Mouse (Mus musculus) E14TG2a.4 (cell line): ENCODE results near the gene Gm49388.

ENCODE experiments used
- CTCF ChIP-seq: conservative IDR thresholded peaks from 2 replicates; pipeline ENCODE4 v1.5.1; 2014; ENCODE audit warnings: low read length
- NANOG ChIP-seq: IDR thresholded peaks from 2 replicates; pipeline ENCODE4 v1.6.1; 2014; ENCODE audit warnings: borderline replicate concordance, low read length, mixed read lengths
- POU5F1 ChIP-seq: IDR thresholded peaks from 2 replicates; pipeline ENCODE4 v1.6.1; 2014; ENCODE audit warnings: low read length, borderline replicate concordance

DNA sequence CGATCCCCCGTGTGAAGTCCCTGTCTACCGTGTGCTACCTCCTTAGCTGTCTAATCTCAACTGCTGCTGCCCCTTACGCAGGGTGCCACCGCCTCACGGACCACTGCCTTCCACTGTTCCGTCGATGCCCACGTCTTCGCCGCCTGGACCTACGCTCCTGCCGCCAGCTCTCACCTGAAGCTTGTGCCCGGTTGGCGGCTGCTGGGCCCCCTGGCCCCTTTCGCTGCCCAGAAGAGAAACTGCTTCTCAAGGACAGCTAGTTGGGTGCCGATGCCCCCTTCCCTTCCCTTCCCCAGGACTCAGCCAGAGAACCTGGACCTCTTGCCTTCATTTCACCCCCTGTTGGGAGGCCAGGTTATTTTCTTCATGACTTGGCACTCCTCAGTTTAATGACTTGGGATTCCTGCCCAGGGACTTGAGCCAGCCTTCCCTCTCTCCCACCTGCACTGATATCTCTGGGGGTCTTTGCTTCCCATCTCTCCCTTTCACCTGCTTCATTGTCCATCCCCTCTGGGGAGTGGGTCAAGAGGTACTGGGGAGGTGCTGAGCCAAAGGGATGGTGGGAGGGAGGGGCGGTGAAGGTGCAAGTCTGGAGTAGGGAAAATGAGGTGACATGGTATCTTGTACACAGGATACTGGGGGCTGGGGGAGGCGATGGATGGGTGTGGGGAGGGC is 17.6 kb upstream of the Gm49388 start:
- no peak for TF ChIP-seq CTCF
- TF ChIP-seq POU5F1 = no peak
- no peak for TF ChIP-seq NANOG
